Mouse (Mus musculus) kidney, adult 11 months (tissue): ENCODE results near the gene Zfp710.

ENCODE experiments used
- DNase-seq: peaks from one replicate; pipeline ENCODE4 v3.0.0; 2022

Gene Zfp710

GRCm38 (mm10) chr7:80081586-80082554 lies 57.3 kb downstream of the Zfp710 start:
- no peak for DNase-seq

- no peak for DNase-seq
Observed at GRCm38 (mm10) chr7:80084484-80084931, 59.9 kb downstream of the Zfp710 start.

- DNase-seq: peak; percentile 71
Observed at GRCm38 (mm10) chr7:80085970-80086715, 61.5 kb downstream of the Zfp710 start.

GRCm38 (mm10) chr7:80088191-80088590 lies 63.6 kb downstream of the Zfp710 start:
- DNase-seq: no peak

GRCm38 (mm10) chr7:80090191-80091003 lies 65.8 kb downstream of the Zfp710 start:
- DNase-seq: no peak

- no peak for DNase-seq
Observed at GRCm38 (mm10) chr7:80091004-80091865, 66.6 kb downstream of the Zfp710 start.

- no peak for DNase-seq
Observed at GRCm38 (mm10) chr7:80091866-80092210, 67.2 kb downstream of the Zfp710 start.

- DNase-seq: no peak
Observed at GRCm38 (mm10) chr7:80092351-80093046, 67.9 kb downstream of the Zfp710 start.

GRCm38 (mm10) chr7:80094481-80094880 lies 69.9 kb downstream of the Zfp710 start:
- no peak for DNase-seq

GRCm38 (mm10) chr7:80095598-80096309 lies 71.1 kb downstream of the Zfp710 start:
- no peak for DNase-seq

- DNase-seq: no peak
Observed at GRCm38 (mm10) chr7:80098389-80098976, 73.9 kb downstream of the Zfp710 start.

GRCm38 (mm10) chr7:80103335-80103734 lies 78.7 kb downstream of the Zfp710 start:
- no peak for DNase-seq

GRCm38 (mm10) chr7:80105637-80106390 lies 81.2 kb downstream of the Zfp710 start:
- DNase-seq: no peak

- DNase-seq: no peak
Observed at GRCm38 (mm10) chr7:80106441-80106840, 81.8 kb downstream of the Zfp710 start.

- no peak for DNase-seq
Observed at GRCm38 (mm10) chr7:80111066-80112045, 86.7 kb downstream of the Zfp710 start.

- peak; percentile 95 for DNase-seq
Observed at GRCm38 (mm10) chr7:80113989-80114388, 89.4 kb downstream of the Zfp710 start.

- peak; percentile 72 for DNase-seq
Observed at GRCm38 (mm10) chr7:80114451-80115223, 90.0 kb downstream of the Zfp710 start.
